Mouse (Mus musculus): Measurements from ENCODE around the gene Actn4. TPM values are rescaled to one million over a fixed set of nuclear protein-coding genes. Genes with fewer than 3 reads are reported as not detected.
"Not testable (repeated sequence)": the region's sequence is repeated elsewhere in the genome, so short reads cannot be mapped to it uniquely, and the experiment has no call there.

Gene Actn4
- polyA plus RNA-seq, 1 experiment from 2014 or later, result 216 TPM

GRCm38 (mm10) chr7:28893643-28894265 is 68.4 kb downstream of the Actn4 start:
- Histone ChIP-seq H3K9me3 (ENCODE audit: control insufficient read depth, low read length) (no peaks in the 10 kb centered on the region), H3K27me3 (ENCODE audit: control insufficient read depth, insufficient read depth, low read length) (no peaks in the 10 kb centered on the region), H3K4me1 (replicated peaks; ENCODE audit: control insufficient read depth, insufficient read depth) (0 out of 2 replicates have a peak, but pooled peaks cover 3% of the 10 kb centered on the region), H3K4me2 (replicated peaks; ENCODE audit: low read depth) (no peak overlapping the region), H3K36me3 (ENCODE audit: control insufficient read depth, insufficient read depth, low read length) (peaks cover 60% of the 10 kb centered on the region), H3K27ac (replicated peaks) (no peak overlapping the region; the same call in 1 of the 2 replicates), H3K4me3 (ENCODE audit: low read depth, low read length) (no peak overlapping the region), H3K9ac (ENCODE audit: low read length) (no peak overlapping the region)
- 0 out of 2 replicates have a peak, but pooled peaks have one; percentile 19 for ATAC-seq (ENCODE audit: low FRiP score, low TSS enrichment)
- TF ChIP-seq EP300 (optimal IDR thresholded peaks at IDR 0.05) (no peak), CTCF (IDR thresholded peaks at IDR 0.05; ENCODE audit: low read depth) (peak; percentile 80)
- peak; percentile 74 for DNase-seq (ENCODE audit: low spot score)
- WGBS, result 38% methylated on average over 7 of the region's 7 CpGs

DNA sequence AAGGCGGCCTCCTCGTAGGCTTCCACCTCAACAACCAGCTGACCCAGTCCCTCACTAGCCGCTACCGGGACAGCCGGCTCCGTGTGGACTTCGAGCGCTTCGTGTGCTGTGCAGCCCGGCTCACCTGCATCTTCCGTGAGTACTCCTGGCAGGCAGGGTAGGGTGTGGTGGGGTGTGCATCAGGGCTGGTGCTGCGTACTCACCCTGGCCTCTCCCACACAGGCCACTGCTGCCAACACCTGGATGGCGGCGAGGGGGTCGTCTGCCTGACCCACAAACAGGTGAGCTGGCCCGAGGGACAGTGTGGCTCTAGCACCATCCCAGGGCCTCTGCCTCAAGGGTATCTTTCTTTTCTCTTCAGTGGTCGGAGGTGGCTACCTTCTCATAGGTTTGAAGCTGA is 69.5 kb downstream of the Actn4 start:
- Histone ChIP-seq H3K27ac (replicated peaks) (no peak overlapping the region), H3K9ac (ENCODE audit: low read length) (no peak overlapping the region), H3K36me3 (ENCODE audit: control insufficient read depth, insufficient read depth, low read length) (peaks cover 48% of the 10 kb centered on the region), H3K27me3 (ENCODE audit: control insufficient read depth, insufficient read depth, low read length) (no peaks in the 10 kb centered on the region), H3K4me1 (replicated peaks; ENCODE audit: control insufficient read depth, insufficient read depth) (0 out of 2 replicates have a peak, but pooled peaks cover 4% of the 10 kb centered on the region), H3K4me2 (replicated peaks; ENCODE audit: low read depth) (no peak overlapping the region), H3K4me3 (ENCODE audit: low read depth, low read length) (no peak overlapping the region), H3K9me3 (ENCODE audit: control insufficient read depth, low read length) (no peaks in the 10 kb centered on the region)
- DNase-seq (ENCODE audit: low spot score) (no peak), ATAC-seq (ENCODE audit: low FRiP score, low TSS enrichment) (no peak)
- TF ChIP-seq EP300 (optimal IDR thresholded peaks at IDR 0.05), result no peak
- no peak for TF ChIP-seq CTCF (IDR thresholded peaks at IDR 0.05; ENCODE audit: low read depth)
- 94% methylated on average over 17 of the region's 17 CpGs for WGBS

DNA sequence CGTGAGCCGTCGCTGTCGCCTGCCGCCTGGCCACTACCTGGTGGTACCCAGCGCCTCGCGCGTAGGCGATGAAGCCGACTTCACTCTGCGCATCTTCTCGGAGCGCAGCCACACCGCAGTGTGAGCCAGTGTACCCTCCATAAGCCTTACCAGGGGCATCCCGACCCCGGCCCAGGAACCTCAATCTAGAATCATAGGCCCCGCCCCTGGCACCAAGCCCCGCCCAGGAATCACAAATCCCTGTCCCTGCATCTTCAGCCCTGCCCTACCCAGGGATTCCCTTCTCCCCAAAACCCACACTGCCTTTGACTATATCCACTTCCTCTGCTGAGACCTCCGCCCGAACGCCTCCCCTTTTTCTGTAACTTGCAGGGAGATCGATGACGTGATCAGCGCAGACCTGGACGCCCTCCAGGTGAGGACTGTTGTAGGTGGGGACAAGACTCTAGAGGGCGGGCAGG is 73.4 kb downstream of the Actn4 start:
- Histone ChIP-seq H3K4me2 (replicated peaks; ENCODE audit: low read depth) (peak overlapping the region; percentile 49), H3K27me3 (ENCODE audit: control insufficient read depth, insufficient read depth, low read length) (no peaks in the 10 kb centered on the region), H3K4me1 (replicated peaks; ENCODE audit: control insufficient read depth, insufficient read depth) (0 out of 2 replicates have a peak, but pooled peaks cover 4% of the 10 kb centered on the region), H3K9me3 (ENCODE audit: control insufficient read depth, low read length) (no peaks in the 10 kb centered on the region), H3K36me3 (ENCODE audit: control insufficient read depth, insufficient read depth, low read length) (peaks cover 15% of the 10 kb centered on the region), H3K27ac (replicated peaks) (no peak overlapping the region), H3K4me3 (ENCODE audit: low read depth, low read length) (peak overlapping the region; percentile 27), H3K9ac (ENCODE audit: low read length) (no peak overlapping the region; the same call in 1 of the 2 replicates)
- DNase-seq (ENCODE audit: low spot score) (no peak), ATAC-seq (ENCODE audit: low FRiP score, low TSS enrichment) (peak; percentile 23; the same call in 1 of the 2 replicates)
- WGBS, result 3% methylated on average over 18 of the region's 27 CpGs
- TF ChIP-seq EP300 (optimal IDR thresholded peaks at IDR 0.05), result no peak
- TF ChIP-seq CTCF (IDR thresholded peaks at IDR 0.05; ENCODE audit: low read depth), result no peak

- no peak overlapping the region for H3K4me3 ChIP-seq (ENCODE audit: low read depth, low read length)
- H3K27ac ChIP-seq (replicated peaks), result no peak overlapping the region
- no peaks in the 10 kb centered on the region; the same call in 1 of the 2 replicates for H3K36me3 ChIP-seq (ENCODE audit: control insufficient read depth, insufficient read depth, low read length)
- 26% methylated on average over 14 of the region's 14 CpGs for WGBS
- TF ChIP-seq CTCF (IDR thresholded peaks at IDR 0.05; ENCODE audit: low read depth) (no peak), EP300 (optimal IDR thresholded peaks at IDR 0.05) (no peak)
- H3K9ac ChIP-seq (ENCODE audit: low read length), result no peak overlapping the region
- peak; percentile 41 for DNase-seq (ENCODE audit: low spot score)
- H3K4me2 ChIP-seq (replicated peaks; ENCODE audit: low read depth), result no peak overlapping the region
- ATAC-seq (ENCODE audit: low FRiP score, low TSS enrichment), result no peak
- H3K4me1 ChIP-seq (replicated peaks; ENCODE audit: control insufficient read depth, insufficient read depth), result 0 out of 2 replicates have a peak, but pooled peaks cover 4% of the 10 kb centered on the region
- no peaks in the 10 kb centered on the region for H3K9me3 ChIP-seq (ENCODE audit: control insufficient read depth, low read length)
- H3K27me3 ChIP-seq (ENCODE audit: control insufficient read depth, insufficient read depth, low read length), result no peaks in the 10 kb centered on the region
These were observed 75.7 kb downstream of the Actn4 start for GRCm38 (mm10) chr7:28886486-28886885.

GRCm38 (mm10) chr7:28883704-28884103 is 78.4 kb downstream of the Actn4 start:
- H3K27me3 ChIP-seq (ENCODE audit: control insufficient read depth, insufficient read depth, low read length); H3K4me3 ChIP-seq (ENCODE audit: low read depth, low read length); H3K4me1 ChIP-seq (replicated peaks; ENCODE audit: control insufficient read depth, insufficient read depth); H3K36me3 ChIP-seq (ENCODE audit: control insufficient read depth, insufficient read depth, low read length); H3K27ac ChIP-seq (replicated peaks); H3K9me3 ChIP-seq (ENCODE audit: control insufficient read depth, low read length); ATAC-seq (ENCODE audit: low FRiP score, low TSS enrichment); DNase-seq (ENCODE audit: low spot score); H3K4me2 ChIP-seq (replicated peaks; ENCODE audit: low read depth); H3K9ac ChIP-seq (ENCODE audit: low read length): not testable (repeated sequence)
- 97% methylated on average over 3 of the region's 4 CpGs for WGBS

GRCm38 (mm10) chr7:28883039-28883438 is 79.1 kb downstream of the Actn4 start:
- Histone ChIP-seq H3K9ac (ENCODE audit: low read length) (no peak overlapping the region), H3K4me2 (replicated peaks; ENCODE audit: low read depth) (no peak overlapping the region), H3K9me3 (ENCODE audit: control insufficient read depth, low read length) (no peaks in the 10 kb centered on the region), H3K36me3 (ENCODE audit: control insufficient read depth, insufficient read depth, low read length) (no peaks in the 10 kb centered on the region), H3K4me3 (ENCODE audit: low read depth, low read length) (no peak overlapping the region), H3K27ac (replicated peaks) (no peak overlapping the region), H3K4me1 (replicated peaks; ENCODE audit: control insufficient read depth, insufficient read depth) (no peaks in the 10 kb centered on the region), H3K27me3 (ENCODE audit: control insufficient read depth, insufficient read depth, low read length) (no peaks in the 10 kb centered on the region)
- no peak for TF ChIP-seq EP300 (optimal IDR thresholded peaks at IDR 0.05)
- no peak for DNase-seq (ENCODE audit: low spot score)
- WGBS, result 71% methylated on average over 11 of the region's 11 CpGs
- no peak for ATAC-seq (ENCODE audit: low FRiP score, low TSS enrichment)
